Mouse (Mus musculus) heart, postnatal 36 days (tissue): ENCODE results near the gene Trim23. TPM values are rescaled to one million over a fixed set of nuclear protein-coding genes. Genes with fewer than 3 reads are reported as not detected.
"Not testable (repeated sequence)": the region's sequence is repeated elsewhere in the genome, so short reads cannot be mapped to it uniquely, and the experiment has no call there.

Source experiments
- DNase-seq, 2 experiments: peaks; one replicate each; pipeline ENCODE4 v3.0.0; 2021 to 2022
- intact Hi-C: fragments of 180-260 bp; cut with DNase I; formaldehyde crosslinking; loops from one replicate; pipeline ENCODE4 v1.15.1; 2025
- total RNA-seq, 2 experiments: library from RNA; stranded (reverse); gene quantifications; 2 replicates each; pipeline ENCODE4 v1.2.3; 2021

Trim23 gene
- total RNA-seq: 10 to 100 TPM; 23.4 to 23.8 TPM

DNA sequence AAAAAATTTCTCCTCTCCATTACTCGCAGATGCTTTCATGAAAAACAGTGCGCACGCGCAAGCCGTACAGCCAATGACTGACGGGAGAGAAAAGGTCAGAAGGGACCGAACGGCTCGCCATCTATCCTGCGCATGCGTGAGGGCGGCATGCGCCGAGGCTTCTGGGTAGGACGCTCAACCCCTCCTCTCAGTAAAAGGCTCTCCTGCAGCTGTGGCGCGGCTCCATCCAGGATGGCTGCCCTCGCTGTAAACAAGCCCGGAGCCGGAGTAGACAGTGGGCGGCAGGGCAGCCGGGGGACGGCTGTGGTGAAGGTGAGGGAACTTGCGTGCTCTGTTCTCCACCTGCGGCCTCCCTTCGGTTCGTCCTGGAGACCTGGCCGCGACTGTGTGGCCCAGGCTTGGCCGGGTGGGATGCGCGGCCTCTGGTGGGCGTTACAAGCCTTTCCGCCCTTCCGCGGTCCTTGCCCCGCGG, at the start of gene Trim23:
TSS of gene Trim23 (plus strand) at position 148 of the 472 bp plus-strand sequence.
- intact Hi-C loops: no loop called here
- peak; percentile 93 to 94 for DNase-seq

DNA sequence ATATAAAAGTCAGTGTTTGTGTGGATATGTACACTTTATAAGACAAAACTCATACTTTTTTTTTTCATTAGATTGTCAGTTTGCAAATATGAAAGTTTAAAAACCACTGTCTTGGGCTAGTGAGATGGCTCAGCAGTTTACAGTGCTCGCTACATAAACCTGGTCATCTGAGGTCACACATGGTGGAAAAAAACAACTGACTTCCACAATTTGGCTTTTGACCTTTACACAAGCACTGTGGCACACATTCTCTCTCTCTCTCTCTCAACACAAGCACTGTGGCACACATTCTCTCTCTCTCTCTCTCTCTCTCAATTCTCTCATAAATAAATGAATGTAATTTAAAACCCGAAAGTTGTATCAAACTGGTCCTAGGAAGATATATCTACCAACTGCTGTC, 46.0 kb upstream of the Trim23 start:
- intact Hi-C loops: no loop called here
- DNase-seq: no peak

DNA sequence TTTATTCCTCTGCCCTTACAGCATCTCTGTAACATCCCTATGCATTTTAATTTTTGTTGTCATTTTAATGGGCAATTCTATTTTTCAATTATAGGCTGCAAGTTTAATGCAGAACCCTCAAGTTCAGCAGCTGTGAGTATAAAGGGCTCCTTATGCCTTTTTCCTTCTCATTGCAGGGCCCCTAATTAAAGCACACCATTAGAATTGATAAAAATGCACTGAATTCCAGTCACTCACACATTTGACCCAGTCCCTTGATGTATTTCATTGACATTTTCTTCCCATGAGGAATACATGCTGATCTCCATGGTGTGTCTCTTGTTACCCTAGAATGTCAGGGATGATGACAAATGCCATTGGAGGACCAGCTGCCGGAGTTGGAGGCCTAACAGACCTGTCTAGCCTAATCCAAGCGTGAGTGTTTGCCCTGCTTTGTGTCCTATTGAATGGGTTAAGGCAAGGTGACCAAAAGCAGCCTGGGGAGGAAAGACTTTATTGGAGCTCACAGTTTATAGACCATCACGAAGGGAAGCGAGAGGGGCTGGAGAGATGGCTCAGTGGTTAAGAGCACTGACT, 44.0 kb upstream of the Trim23 start:
- intact Hi-C loops: no loop called here
- DNase-seq: no peak

DNA sequence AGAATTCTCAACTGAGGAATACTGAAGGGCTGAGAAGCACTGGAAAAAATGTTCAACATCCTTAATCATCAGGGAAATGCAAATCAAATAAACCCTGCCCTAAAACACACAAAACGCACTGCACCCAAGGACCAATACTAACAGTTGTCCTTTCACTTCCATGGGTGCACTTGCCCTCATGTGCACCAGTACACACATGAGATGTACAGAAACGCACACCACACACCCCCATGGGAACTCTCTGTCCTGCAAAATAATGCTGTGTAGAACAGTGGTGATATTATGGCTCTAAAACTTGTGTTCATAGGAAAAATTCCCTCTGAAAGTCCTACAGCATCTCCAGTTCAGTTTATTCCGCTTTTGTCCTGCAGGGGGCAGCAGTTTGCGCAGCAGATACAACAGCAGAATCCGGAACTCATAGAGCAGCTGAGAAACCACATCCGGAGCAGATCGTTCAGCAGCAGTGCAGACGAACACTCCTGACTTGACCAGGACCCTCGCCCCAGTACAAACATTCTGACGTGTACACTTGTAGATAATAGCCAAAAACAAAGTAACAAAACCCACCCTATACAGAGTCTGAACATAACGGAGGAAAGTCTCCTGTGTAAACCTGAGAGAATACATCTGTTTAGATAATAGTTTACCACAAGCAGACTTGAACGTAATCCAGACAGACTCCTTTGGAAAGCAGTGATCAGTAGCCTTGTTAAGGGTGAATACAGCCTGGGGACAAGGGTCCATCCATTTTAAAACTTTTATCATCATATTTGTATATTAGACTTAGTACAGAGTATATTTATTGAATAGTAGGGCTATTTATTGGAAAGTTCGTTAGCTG, 39.0 kb upstream of the Trim23 start:
- peak; percentile 68 to 78 for DNase-seq
- intact Hi-C loops: no loop called here

DNA sequence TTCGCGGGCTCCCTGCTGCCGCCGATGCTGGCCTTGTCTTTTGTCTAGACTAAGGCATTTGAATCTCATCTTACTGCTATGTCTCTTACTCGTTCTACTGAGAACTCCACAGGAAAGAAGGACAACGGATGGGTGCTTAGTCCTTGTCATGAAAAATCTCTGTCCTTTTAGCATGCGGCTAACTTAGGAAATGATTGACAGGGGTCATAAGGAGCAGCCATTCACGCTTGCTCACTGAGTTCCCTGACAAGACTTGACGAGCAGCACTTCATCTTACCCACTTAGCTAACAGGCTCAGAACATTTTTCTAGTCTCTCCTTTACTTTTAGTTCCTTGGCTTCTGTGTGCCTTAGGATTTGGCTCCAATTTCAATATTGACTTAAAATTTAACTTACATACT, 33.7 kb upstream of the Trim23 start:
- DNase-seq: no peak
- intact Hi-C loops: no loop called here

DNA sequence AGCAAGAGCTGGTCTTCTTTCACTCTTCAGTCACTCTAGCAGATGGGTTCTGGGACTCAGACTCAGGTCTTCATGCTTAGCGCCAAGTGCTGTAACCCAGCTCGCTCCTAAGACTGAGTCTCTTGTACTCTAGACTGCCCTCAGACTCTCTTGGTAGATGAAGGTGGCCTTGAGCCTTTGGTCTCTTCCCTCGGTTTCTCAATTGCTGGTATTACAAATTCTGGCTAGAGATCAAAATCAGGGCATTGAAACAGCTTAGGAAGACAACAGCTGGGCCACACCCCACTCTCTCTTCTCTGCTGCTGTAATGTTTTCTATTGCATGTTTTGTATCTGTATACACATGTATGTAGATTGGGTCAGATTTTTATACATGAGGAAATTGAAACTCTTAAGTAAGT, 33.0 kb upstream of the Trim23 start:
- intact Hi-C loops: no loop called here
- no peak for DNase-seq

DNA sequence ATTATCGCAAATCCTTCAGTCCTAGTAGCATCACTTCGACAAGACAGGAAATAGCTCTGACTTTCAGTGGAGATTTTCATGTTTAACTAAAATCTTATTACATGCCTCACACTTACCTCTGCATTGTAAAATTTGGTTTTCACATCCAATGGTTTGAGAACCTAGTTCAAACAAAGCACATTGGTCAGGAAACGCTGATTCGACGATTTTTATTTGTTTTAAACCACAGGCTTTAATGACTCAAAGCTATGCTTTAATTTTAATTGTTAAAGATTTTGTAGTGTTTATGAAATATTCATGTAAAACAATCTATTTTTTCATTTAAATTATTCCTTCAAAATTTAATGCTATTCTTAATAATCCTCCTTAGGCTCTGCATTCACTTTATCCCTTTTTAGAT, 24.4 kb upstream of the Trim23 start:
- intact Hi-C loops: no loop called here
- no peak for DNase-seq

DNA sequence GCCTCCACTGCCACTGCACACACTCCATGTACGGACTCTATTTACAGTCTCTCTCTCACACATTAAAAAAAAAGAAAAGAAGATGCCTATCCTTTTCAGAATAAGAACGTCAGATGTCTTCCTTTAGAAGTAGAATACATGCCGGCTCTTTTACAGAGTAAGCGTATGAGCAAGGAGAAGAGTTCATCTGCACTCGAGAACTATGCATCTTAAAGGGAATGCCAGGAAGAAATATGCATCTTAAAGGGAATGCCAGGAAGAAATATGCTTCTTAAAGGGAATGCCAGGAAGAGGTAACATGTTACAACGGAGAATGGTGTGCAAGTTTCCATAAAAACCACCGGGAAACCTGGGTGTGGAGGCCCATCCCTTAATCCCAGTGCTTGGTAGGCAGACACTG, 23.5 kb upstream of the Trim23 start:
- intact Hi-C loops: no loop called here
- DNase-seq: no peak

DNA sequence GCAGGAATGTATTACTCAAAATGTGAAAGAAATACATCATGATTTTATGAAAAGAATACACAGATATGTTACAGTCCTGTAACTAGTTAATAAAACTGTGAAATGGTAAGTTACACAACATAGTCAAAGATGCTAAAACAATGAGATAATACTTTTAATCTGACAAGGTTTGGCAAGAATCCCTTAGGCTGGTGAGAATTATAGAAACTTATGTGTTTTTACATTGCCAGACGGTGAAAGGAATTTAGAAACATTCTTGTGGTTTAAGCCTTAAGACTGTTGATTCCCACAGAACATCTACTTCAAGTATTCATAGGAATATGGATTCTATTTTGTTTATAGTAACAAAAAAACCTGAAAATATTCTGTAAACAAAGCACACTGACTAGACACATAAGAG, 22.9 kb upstream of the Trim23 start:
- intact Hi-C loops: no loop called here

DNA sequence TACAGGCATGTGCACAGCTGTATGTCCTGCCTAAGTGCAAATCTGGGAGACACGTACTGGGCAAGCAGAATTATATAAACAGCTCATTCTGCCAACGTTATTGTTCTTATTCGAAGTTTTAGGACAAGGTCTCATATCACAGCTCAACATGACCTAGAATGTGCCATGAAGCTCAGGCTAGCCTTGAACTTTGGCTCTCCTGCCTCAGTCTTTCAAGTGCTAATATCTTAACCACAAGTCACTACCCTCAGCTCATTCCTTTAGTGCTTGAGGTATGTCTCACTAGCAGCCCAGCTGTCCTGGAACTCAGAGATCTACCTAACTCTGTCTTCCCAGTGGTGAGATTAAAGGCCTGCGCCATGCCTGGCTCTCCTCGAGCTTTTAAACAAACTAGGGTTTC, 6.9 kb upstream of the Trim23 start:
- intact Hi-C loops: no loop called here
- no peak for DNase-seq

More for the DNA sequence above, 22.9 kb upstream of the Trim23 start:
- DNase-seq: no peak

DNA sequence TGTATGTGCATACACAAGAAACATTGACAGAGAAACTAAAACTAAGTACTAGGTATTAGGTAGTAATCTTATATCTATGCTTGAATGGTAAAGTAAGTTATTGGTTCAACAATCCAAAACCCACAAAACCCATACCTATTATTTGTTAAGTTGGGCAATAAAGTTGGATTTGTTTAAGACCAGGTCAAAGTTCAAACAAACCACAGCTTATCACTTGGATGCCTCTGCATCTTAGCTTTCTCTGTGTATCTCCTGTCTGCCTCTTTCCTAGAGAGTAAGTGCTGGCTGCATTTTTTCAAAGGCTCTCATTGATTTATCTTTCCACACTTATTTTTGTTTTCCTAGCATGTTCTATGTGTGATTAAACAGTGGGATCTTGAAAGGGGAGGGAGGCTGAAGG, 6.1 kb upstream of the Trim23 start:
- intact Hi-C loops: no loop called here
- no peak for DNase-seq

DNA sequence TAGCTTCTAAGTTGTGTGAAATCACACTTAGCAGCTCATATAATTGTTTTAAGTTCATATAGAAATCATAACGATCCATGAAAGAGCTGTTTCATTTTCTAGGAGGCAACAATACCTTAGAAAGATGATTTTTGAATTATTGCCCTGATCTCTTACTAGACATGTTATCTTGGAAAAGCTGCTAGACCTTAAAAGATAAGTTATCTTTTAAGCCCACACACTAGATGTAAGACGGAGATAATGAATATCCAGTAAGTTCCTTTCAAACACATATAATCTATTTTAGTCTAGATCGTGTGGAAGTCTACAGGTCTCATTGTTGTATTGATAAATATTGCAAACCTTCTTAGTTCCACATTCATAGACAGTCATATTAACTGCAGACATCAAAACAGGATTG, 1.7 kb upstream of the Trim23 start:
- intact Hi-C loops: no loop called here
- DNase-seq: no peak

DNA sequence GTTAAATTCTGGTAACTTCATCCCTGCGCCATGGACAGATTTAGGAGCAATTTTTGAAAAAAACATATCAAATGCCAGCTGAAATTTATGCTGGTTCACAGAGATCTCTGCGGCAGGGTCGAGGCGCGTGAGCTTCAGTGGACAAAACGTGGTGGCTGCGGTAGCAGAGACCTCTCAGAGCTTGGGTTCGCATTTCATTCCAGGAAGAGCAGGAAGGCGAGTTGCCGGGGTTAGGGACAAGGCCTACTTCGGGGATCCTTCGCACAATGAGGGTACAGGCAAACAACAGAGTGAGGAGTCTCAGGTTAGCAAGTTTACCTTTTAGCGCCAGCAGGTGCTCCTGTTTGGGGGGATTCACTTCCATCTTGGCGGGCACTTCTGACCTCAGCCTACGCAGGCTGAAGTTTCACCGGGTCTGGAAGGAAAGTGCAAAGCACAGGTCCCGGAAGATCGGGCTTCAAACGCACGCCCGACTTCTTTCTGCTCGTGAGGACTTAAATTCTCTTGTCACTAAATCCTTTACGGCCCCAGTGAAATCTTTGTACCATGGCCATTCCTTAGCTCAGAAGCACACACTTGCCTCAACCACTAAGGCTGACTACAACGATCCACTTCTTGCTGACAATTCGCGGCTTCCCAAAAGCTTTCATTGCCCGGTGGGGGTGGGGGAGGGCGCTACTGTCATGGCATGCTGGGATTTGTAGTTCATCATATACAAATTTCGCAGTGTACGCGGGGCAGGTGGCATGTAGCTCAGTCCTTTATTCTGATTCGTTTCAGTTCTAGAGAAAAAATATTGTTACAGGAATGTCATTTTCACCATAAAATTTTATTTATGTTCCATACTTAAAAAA, 574 bp upstream of the Trim23 start, which contains the start of gene Trappc13:
TSS of gene Trappc13 (minus strand) at position 674 of the 854 bp plus-strand sequence.
- intact Hi-C loops: no loop called here
- no peak for DNase-seq

DNA sequence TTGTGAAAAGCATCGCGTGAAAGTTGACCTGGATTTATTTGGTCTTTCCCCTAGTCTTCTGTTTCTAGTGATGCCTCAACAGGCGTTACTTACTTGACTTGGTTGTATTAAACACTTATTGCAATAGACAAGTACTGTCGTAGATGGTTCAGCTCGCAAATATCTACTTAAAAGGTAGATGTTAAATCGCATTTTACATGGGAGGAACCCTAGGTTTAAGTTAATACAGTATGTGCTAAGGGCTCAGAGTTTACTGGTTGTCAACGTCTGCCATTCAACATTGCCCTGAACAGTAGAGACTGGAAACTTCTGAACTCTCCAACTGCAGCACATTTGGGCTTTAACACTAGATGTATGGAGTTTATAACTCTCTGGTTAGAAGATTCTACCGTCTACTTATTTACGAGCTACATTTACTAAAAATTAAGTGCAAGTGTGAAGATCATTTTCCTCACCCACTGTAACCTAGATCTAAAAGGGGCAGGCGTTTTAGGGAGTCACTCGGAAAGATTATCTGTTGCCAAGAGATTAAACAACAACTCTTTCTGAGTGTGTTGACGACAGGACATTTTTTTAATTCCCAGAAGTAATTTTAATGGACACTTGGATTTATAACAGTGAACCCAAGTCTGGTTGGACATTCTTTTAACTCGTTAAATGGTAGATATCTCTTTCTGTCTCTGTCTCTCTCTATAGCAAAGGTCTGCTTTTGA, 735 bp downstream of the Trim23 start:
- intact Hi-C loops: no loop called here
- DNase-seq: no peak

DNA sequence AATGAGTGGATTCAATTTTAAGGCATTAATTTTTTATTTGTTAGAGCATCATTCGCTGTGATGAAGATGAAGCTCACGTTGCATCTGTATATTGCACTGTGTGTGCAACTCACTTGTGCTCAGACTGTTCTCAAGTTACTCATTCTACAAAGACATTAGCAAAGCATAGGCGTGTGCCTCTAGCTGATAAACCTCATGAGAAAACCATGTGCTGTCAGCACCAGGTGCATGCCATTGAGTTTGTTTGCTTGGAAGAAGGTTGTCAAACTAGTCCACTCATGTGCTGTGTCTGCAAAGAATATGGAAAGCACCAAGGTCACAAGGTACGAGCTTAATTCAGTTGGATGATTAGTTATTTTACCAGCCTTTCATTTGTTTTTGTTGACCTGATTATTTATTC, 8.8 kb downstream of the Trim23 start:
- intact Hi-C loops: no loop called here
- DNase-seq: no peak

DNA sequence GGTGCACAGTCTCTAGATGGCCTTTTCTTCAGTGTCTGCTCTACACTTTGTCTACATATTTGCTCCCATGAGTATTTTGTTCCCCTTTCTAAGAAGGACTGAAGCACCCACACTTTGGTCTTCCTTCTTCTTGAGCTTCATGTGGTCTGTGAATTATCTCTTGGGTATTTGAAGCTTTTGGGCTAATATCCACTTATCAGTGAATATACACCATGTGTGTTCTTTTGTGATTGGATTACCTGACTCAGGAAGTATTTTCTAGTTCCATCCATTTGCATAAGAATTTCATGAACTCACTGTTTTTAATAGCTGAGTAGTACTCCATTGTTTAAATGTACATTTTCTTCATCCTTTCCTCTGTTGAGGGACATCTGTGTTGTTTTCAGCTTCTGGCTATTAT, 17.3 kb downstream of the Trim23 start:
- intact Hi-C loops, DNase-seq: not testable (repeated sequence)

DNA sequence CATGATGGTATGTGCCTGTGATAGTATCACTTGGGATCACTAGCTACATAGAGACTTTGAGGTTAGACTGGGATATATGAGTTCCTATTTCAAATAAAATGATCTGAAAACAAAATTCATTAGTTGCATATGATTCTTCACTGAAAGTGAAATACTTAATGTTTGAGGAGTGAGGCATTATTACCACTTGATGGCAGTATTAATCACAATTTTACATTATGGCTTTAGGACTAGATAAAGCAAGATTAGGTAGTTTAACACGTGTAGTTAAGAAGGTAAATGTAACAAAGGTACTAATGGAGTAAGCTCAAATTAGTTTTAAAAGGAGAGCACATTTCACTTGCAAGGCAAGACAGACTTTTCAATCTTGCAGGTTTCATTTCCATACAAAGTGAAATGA, 25.7 kb downstream of the Trim23 start:
- DNase-seq: no peak
- intact Hi-C loops: no loop called here

DNA sequence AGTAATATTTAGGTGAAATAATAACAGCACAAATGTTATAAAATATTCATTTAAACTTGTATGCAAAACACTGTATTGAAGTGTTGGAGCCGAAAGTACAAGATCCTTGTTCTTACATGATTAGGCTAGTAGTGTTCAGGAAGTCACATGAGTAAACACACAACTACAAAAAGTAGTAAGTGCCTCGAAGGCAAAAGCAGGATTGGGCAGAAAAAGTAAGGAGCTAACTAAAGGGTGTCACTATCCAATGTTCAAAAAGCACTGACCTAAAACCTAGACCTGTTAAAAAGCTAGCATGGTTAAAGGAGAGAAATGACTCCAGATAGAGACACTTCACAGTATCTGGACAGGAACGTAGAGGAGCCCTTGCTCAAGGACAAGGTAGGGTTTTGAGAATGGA, 48.9 kb downstream of the Trim23 start:
- intact Hi-C loops: loop anchor here (5.0 kb wide), 1 partner anchor 60 kb away; the partner anchor contains the start of gene Adamts6
- DNase-seq: no peak

DNA sequence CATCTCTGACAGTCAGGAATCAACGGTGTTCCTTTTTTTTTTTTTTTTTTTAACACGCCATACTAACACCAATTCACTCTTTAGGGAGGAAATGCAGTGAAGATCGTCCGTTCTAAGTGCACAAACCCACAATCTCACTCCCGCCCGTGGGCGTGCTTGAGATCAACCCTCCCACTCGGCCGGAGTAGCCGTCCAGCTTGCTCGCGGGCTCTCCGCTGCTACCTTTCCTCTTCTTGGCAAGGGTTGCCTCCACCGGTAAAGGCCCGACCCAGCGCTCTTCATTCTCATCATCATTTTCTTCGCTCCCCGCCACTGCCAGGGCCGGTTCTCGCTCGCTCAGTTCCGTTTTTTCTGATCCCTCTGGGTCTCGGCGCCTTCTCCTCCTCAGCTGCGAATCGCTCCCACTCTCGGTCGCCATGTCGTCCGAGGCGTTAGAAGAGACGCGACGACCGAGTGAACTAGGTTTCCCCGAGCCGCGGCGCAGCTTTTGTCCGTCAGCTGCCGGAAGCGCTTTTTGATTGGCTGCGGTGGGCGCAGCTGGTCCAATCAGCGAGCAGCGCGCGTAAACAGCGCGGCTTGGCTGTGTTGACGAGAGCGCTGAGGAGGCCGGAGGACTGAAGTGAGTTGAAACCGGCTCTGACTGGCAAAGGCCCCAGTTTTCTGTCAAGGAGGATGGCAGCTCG, 49.9 kb downstream of the Trim23 start, which contains the start of the genes Cenpk and Ppwd1:
TSS of gene Cenpk (plus strand) at position 228 of the 683 bp plus-strand sequence.
TSS of gene Ppwd1 (minus strand) at position 460 of the 683 bp plus-strand sequence.
- intact Hi-C loops: loop anchor here (5.0 kb wide), 1 partner anchor 59 kb away; the partner anchor contains the start of gene Adamts6
- peak; percentile 97 to 98 for DNase-seq

DNA sequence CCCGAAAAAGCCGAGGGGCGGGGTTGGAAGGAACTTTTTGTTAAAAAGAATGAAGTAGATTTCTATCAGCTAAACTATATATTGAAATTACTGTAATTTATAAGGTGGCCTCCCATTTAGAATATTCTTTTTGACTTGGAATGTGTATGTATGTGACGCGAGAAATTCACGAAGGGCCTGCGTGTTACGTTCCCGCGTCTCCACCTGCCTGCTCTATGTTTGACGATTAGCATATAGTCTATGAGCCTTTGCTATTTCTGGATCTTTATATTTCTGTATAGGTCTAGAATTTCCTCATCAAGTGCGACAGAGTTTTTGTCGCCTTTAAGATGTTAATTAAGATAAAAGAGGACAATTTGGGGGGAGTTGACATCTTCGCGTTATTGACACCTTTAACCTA, 50.6 kb downstream of the Trim23 start:
- DNase-seq: no peak
- intact Hi-C loops: loop anchor here (5.0 kb wide), 1 partner anchor 58 kb away; the partner anchor contains the start of gene Adamts6
